Comparison of ENCODE assay signal across 11 mouse cellular contexts in the genomic region with DNA sequence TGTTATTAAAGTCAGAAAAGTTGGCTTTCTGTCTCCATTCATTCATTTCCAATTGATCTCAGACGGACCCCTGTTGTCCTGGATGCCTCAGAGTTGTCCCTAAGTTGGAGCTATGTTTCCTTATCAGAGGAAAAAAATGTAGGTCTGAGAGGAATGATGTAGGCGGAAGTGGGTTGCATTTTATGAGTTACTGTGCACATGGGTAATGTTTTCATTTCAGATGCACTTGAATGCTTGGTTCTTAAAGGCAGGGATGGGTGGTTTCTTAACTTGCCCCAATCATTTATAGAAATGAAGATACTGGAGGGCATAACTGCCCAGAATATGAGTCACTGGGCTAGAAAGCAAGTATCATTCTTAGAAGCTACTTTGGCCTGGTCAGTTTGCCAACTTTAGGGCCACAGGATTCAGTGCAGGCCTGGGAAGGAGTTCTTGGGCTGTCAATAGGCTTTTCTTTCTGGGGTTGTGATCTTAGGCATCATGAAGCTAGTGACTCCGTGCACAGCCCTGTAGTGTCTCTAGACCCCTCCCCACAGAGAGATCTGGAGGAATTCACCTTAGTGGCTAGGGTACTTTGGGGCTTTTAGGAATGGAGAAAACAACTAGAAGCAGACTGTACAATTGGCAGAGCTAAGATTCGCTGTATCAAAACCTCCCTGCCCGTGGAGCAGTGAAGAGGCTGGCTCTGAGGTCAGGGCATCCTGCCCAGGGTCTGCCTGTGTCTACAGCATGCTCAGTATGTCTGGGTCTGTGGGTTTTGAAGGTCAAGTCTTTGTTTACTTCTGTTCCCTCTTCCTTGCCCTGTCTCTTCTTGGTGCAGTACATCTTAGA. TPM values are rescaled to one million over a fixed set of nuclear protein-coding genes. Genes with fewer than 3 reads are reported as not detected.
DNase-seq lines count a peak whose midpoint lies in the region; ATAC-seq and TF ChIP-seq lines count a peak whose summit lies in the region.
"Had no signal": no experiment of that assay in that cellular context is flagged by ENCODE, and none has a peak within 500 bp of the region (broad histone marks: within the 10 kb centered on the region; RNA-seq: fewer than 3 reads in every experiment).

No protein-coding gene starts in this region.

- in situ Hi-C loops in CH12.LX (cut with MboI; ENCODE audit: low pct_ligation_motif_present, low pct_unique_long_range_greater_than_20kb, low sequenced_read_pairs) = loop anchor here (5.0 kb wide), 1 partner anchor 54 kb away; no protein-coding TSS in a partner anchor

- H3K27ac ChIP-seq in midbrain, embryonic 16.5 days (ENCODE audit: low read length) = no peak overlapping the region
- H3K27ac ChIP-seq in midbrain, embryonic 15.5 days = no peak overlapping the region
- H3K27ac ChIP-seq in CH12.LX (ENCODE audit: insufficient read depth, low read depth) = peak overlapping the region; percentile 46; the same call in 1 of the 2 replicates
- H3K27ac ChIP-seq in embryonic fibroblast, embryonic 13.5 days (ENCODE audit: insufficient read depth, low read length) = peak overlapping the region; percentile 42; the same call in 1 of the 2 replicates
- H3K27ac ChIP-seq in liver, postnatal 0 days (ENCODE audit: low read depth) = no peak overlapping the region

- peaks cover 50% of the 10 kb centered on the region for H3K79me2 ChIP-seq in CH12.LX (replicated peaks; ENCODE audit: control insufficient read depth, extremely low read depth, insufficient read depth, poor library complexity, severe bottlenecking)

- no peak for ATAC-seq in midbrain, embryonic 16.5 days
- ATAC-seq in midbrain, embryonic 15.5 days (replicated peaks) = no peak
- ATAC-seq in liver, postnatal 0 days = no peak
- no peak for ATAC-seq in megakaryocyte progenitor cell, adult 5-6 weeks (replicated peaks; ENCODE audit: poor library complexity)

- TF ChIP-seq CTCF in CH12.LX (conservative IDR thresholded peaks at IDR 0.05 in 1 of 2, IDR thresholded peaks at IDR 0.05 in 1 of 2; ENCODE audit: low read depth in 2 of 2, low read length in 2 of 2) = no peak
- TF ChIP-seq CTCF in embryonic fibroblast, embryonic 13.5 days (IDR thresholded peaks at IDR 0.05; ENCODE audit: borderline replicate concordance, insufficient read depth, low read length) = no peak
- no peak for TF ChIP-seq CTCF in liver, postnatal 0 days (IDR thresholded peaks at IDR 0.05; ENCODE audit: low read depth)

- H3K9me3 ChIP-seq in midbrain, embryonic 16.5 days (replicated peaks; ENCODE audit: control insufficient read depth, low read length, poor library complexity, severe bottlenecking) = no peaks in the 10 kb centered on the region
- no peaks in the 10 kb centered on the region for H3K9me3 ChIP-seq in midbrain, embryonic 15.5 days
- H3K9me3 ChIP-seq in CH12.LX (replicated peaks; ENCODE audit: low read length) = no peaks in the 10 kb centered on the region
- H3K9me3 ChIP-seq in liver, postnatal 0 days (ENCODE audit: low read length) = no peaks in the 10 kb centered on the region

- no peak for TF ChIP-seq RAD21 in CH12.LX (IDR thresholded peaks at IDR 0.05; ENCODE audit: low read depth, low read length)

- H3K27me3 ChIP-seq in midbrain, embryonic 16.5 days (ENCODE audit: control insufficient read depth, insufficient read depth, low read depth, low read length) = no peaks in the 10 kb centered on the region
- H3K27me3 ChIP-seq in midbrain, embryonic 15.5 days (replicated peaks) = peaks cover 13% of the 10 kb centered on the region; the same call in 1 of the 2 replicates
- no peaks in the 10 kb centered on the region for H3K27me3 ChIP-seq in CH12.LX (replicated peaks)
- peaks cover 59% of the 10 kb centered on the region for H3K27me3 ChIP-seq in liver, postnatal 0 days (ENCODE audit: insufficient read depth, low read length)

- no peak overlapping the region for H3K4me2 ChIP-seq in midbrain, embryonic 16.5 days (ENCODE audit: low read length)
- H3K4me2 ChIP-seq in midbrain, embryonic 15.5 days = no peak overlapping the region
- H3K4me2 ChIP-seq in CH12.LX (ENCODE audit: insufficient read depth, low read depth, poor library complexity, severe bottlenecking) = peak overlapping the region; percentile 72
- H3K4me2 ChIP-seq in liver, postnatal 0 days (ENCODE audit: low read depth, low read length) = no peak overlapping the region
- H3K4me2 ChIP-seq: liver, embryonic 11.5 days had no signal

- no peak overlapping the region for H3K4me3 ChIP-seq in midbrain, embryonic 16.5 days (ENCODE audit: low read depth, low read length)
- no peak overlapping the region for H3K4me3 ChIP-seq in midbrain, embryonic 15.5 days
- H3K4me3 ChIP-seq in CH12.LX (replicated peaks in 1 of 3; ENCODE audit: low read depth in 2 of 3, low read length in 2 of 3, poor library complexity in 1 of 3) = peak overlapping the region; percentile 94 to 100 (median 99)
- H3K4me3 ChIP-seq in embryonic fibroblast, embryonic 13.5 days (ENCODE audit: insufficient read depth, low read length) = no peak overlapping the region
- no peak overlapping the region for H3K4me3 ChIP-seq in liver, postnatal 0 days (ENCODE audit: low read depth, low read length)

- no peaks in the 10 kb centered on the region for H3K36me3 ChIP-seq in midbrain, embryonic 16.5 days (ENCODE audit: control insufficient read depth, insufficient read depth, low read length)
- H3K36me3 ChIP-seq in midbrain, embryonic 15.5 days (replicated peaks) = no peaks in the 10 kb centered on the region
- H3K36me3 ChIP-seq in CH12.LX (replicated peaks in 1 of 2; ENCODE audit: control insufficient read depth in 1 of 2, insufficient read depth in 1 of 2, low read length in 1 of 2) = peaks cover 15 to 30% of the 10 kb centered on the region in 2 experiments
- no peaks in the 10 kb centered on the region for H3K36me3 ChIP-seq in liver, postnatal 0 days (replicated peaks; ENCODE audit: insufficient read depth, low read length)

- no peak for TF ChIP-seq EP300 in CH12.LX (IDR thresholded peaks at IDR 0.05; ENCODE audit: low read length)
- no peak for TF ChIP-seq EP300 in liver, postnatal 0 days (IDR thresholded peaks at IDR 0.05; ENCODE audit: low read depth)

- peak; percentile 5 to 8 for DNase-seq in frontal cortex, postnatal 14 days (ENCODE audit: low spot score in 2 of 2)
- no peak for DNase-seq in frontal cortex, postnatal 36 days (ENCODE audit: low spot score in 2 of 2)
- no peak for DNase-seq in CH12.LX (ENCODE audit: extremely low read depth)
- DNase-seq in liver, postnatal 0 days = no peak
- DNase-seq: kidney, adult 9 months; thymus, postnatal 36 days had no signal

- WGBS in midbrain, embryonic 16.5 days = 77% methylated on average over 5 of the region's 5 CpGs
- 82% methylated on average over 5 of the region's 5 CpGs for WGBS in midbrain, embryonic 15.5 days
- 67% methylated on average over 5 of the region's 5 CpGs for WGBS in liver, postnatal 0 days (ENCODE audit: insufficient replicate concordance)

- dilution Hi-C loops in CH12.LX (cut with MboI; ENCODE audit: extremely low pct_ligation_motif_present, extremely low pct_unique_long_range_greater_than_20kb, low sequenced_read_pairs) = no loop called here

- no peak for TF ChIP-seq POLR2A in CH12.LX (IDR thresholded peaks at IDR 0.05; ENCODE audit: low read depth, low read length)
- TF ChIP-seq POLR2A in embryonic fibroblast, embryonic 13.5 days (IDR thresholded peaks at IDR 0.05; ENCODE audit: low read depth, low read length) = no peak

- H3K4me1 ChIP-seq in midbrain, embryonic 16.5 days (ENCODE audit: control insufficient read depth, insufficient read depth, low read length) = peaks cover 18% of the 10 kb centered on the region
- peaks cover 36% of the 10 kb centered on the region for H3K4me1 ChIP-seq in midbrain, embryonic 15.5 days
- peaks cover 13 to 54% of the 10 kb centered on the region in 2 experiments for H3K4me1 ChIP-seq in CH12.LX (ENCODE audit: control insufficient read depth in 1 of 2, insufficient read depth in 2 of 2)
- peaks cover 10% of the 10 kb centered on the region for H3K4me1 ChIP-seq in embryonic fibroblast, embryonic 13.5 days (ENCODE audit: control insufficient read depth, insufficient read depth, low read length)
- H3K4me1 ChIP-seq in liver, postnatal 0 days (ENCODE audit: insufficient read depth) = peaks cover 7% of the 10 kb centered on the region

- H3K9ac ChIP-seq in midbrain, embryonic 16.5 days (ENCODE audit: low read depth, low read length) = 0 out of 2 replicates have a peak overlapping the region, but pooled peaks have one; percentile 90
- no peak overlapping the region for H3K9ac ChIP-seq in midbrain, embryonic 15.5 days
- H3K9ac ChIP-seq in CH12.LX (ENCODE audit: insufficient read depth, low read depth) = peak overlapping the region; percentile 99
- no peak overlapping the region for H3K9ac ChIP-seq in liver, postnatal 0 days (replicated peaks)

TF ChIP-seq in CH12.LX, 34 proteins besides CTCF, POLR2A, EP300 and RAD21 (continues in another document):
- TF ChIP-seq MAX (IDR thresholded peaks at IDR 0.05; ENCODE audit: low read length) = no peak
- no peak for TF ChIP-seq NRF1 (IDR thresholded peaks at IDR 0.05; ENCODE audit: low read depth, low read length)
- TF ChIP-seq RCOR1 (conservative IDR thresholded peaks at IDR 0.05; ENCODE audit: low read depth, low read length) = no peak
- no peak for TF ChIP-seq E2F4 (IDR thresholded peaks at IDR 0.05; ENCODE audit: insufficient replicate concordance, low read depth, low read length)
- no peak for TF ChIP-seq BHLHE40 (IDR thresholded peaks at IDR 0.05; ENCODE audit: low read depth, low read length)

RNA-seq across cellular contexts. Expression of a gene that starts 1.5 kb away (rescaled TPM):
- polyA plus RNA-seq in midbrain, embryonic 16.5 days (2015; fragmentation: Nextera tagmentation; extraction: Ambion mirVana) = 1.6 and 1.9 TPM in 2 replicates
- polyA plus RNA-seq in midbrain, embryonic 15.5 days (2015; fragmentation: Nextera tagmentation; extraction: Ambion mirVana) = 2.1 and 2.3 TPM in 2 replicates
- 113 and 181 TPM in 2 replicates for total RNA-seq in CH12.LX (2012; rRNA removed)
- total RNA-seq in CH12.LX (2014; rRNA removed) = 78.2 and 88.6 TPM in 2 replicates
- 81.9 and 89.4 TPM in 2 replicates for polyA plus RNA-seq in CH12.LX (2012; ENCODE audit: insufficient read length, low read depth)
- 6.5 and 17.5 TPM in 2 replicates for polyA plus RNA-seq in embryonic fibroblast, embryonic 13.5 days (2011; ENCODE audit: insufficient read length, low read depth, missing spikeins)
- polyA plus RNA-seq in liver, postnatal 0 days (2015; fragmentation: Nextera tagmentation; extraction: Ambion mirVana) = 0.11 TPM in 1 of 2 replicates, not detected in the other
- 0.10 and 0.27 TPM in 2 replicates for total RNA-seq in megakaryocyte progenitor cell, adult 5-6 weeks (2015)
- 0.04 and 0.61 TPM in 2 replicates for total RNA-seq in megakaryocyte progenitor cell, adult 5-6 weeks (2017)

RNA-seq across cellular contexts. Expression of a gene that starts 27.7 kb away (rescaled TPM):
- 173 and 176 TPM in 2 replicates for polyA plus RNA-seq in midbrain, embryonic 16.5 days (2015; fragmentation: Nextera tagmentation; extraction: Ambion mirVana)
- polyA plus RNA-seq in midbrain, embryonic 15.5 days (2015; fragmentation: Nextera tagmentation; extraction: Ambion mirVana) = 181 and 183 TPM in 2 replicates
- total RNA-seq in CH12.LX (2012; rRNA removed) = 31.2 and 37.3 TPM in 2 replicates
- 19.9 and 24.7 TPM in 2 replicates for total RNA-seq in CH12.LX (2014; rRNA removed)
- 73.3 and 81.1 TPM in 2 replicates for polyA plus RNA-seq in CH12.LX (2012; ENCODE audit: insufficient read length, low read depth)
- 55.2 and 56.6 TPM in 2 replicates for polyA plus RNA-seq in embryonic fibroblast, embryonic 13.5 days (2011; ENCODE audit: insufficient read length, low read depth, missing spikeins)
- 51.2 and 51.4 TPM in 2 replicates for polyA plus RNA-seq in liver, postnatal 0 days (2015; fragmentation: Nextera tagmentation; extraction: Ambion mirVana)
- 72.7 and 78.4 TPM in 2 replicates for total RNA-seq in megakaryocyte progenitor cell, adult 5-6 weeks (2015)
- total RNA-seq in megakaryocyte progenitor cell, adult 5-6 weeks (2017) = 14.2 and 16.1 TPM in 2 replicates

Comparison
In these comparisons a context has a peak if more than half of its experiments do, and no peak if none do; other contexts are left out.
1. DNase-seq: peak in frontal cortex, postnatal 14 days (2 of 2); none in frontal cortex, postnatal 36 days (0 of 2), CH12.LX (single experiment) and liver, postnatal 0 days (single experiment).
2. H3K9ac ChIP-seq: peak in midbrain, embryonic 16.5 days (single experiment) and CH12.LX (single experiment); none in midbrain, embryonic 15.5 days (single experiment) and liver, postnatal 0 days (single experiment).
3. H3K27ac ChIP-seq: peak in CH12.LX (single experiment) and embryonic fibroblast, embryonic 13.5 days (single experiment); none in midbrain, embryonic 16.5 days (single experiment), midbrain, embryonic 15.5 days (single experiment) and liver, postnatal 0 days (single experiment).
4. H3K4me3 ChIP-seq: peak in CH12.LX (3 of 3); none in midbrain, embryonic 16.5 days (single experiment), midbrain, embryonic 15.5 days (single experiment), embryonic fibroblast, embryonic 13.5 days (single experiment) and liver, postnatal 0 days (single experiment).